Mouse (Mus musculus) midbrain, embryonic 13.5 days (tissue): ENCODE data around the gene Aff1. TPM values are rescaled to one million over a fixed set of nuclear protein-coding genes. Genes with fewer than 3 reads are reported as not detected.

Experiments used
- ATAC-seq: fragments of 200-750 bp; cut with Nextera tagmentation; 2 replicates; pipeline ENCODE4 v1.8.0; 2017; ENCODE audit warnings: mild to moderate bottlenecking, moderate TSS enrichment, moderate library complexity
- H3K27ac ChIP-seq: fragments of 300-500 bp; sonication (generic); 2 replicates; pipeline ENCODE4 v1.5.1; 2015; ENCODE audit warnings: inconsistent platforms, mild to moderate bottlenecking, moderate library complexity
- H3K27me3 ChIP-seq: fragments of 300-500 bp; sonication (generic); 2 replicates; pipeline ENCODE4 v1.6.1; 2015; ENCODE audit warnings: mild to moderate bottlenecking, inconsistent platforms
- H3K36me3 ChIP-seq: fragments of 300-500 bp; sonication (generic); 2 replicates; pipeline ENCODE4 v1.6.1; 2015; ENCODE audit warnings: mild to moderate bottlenecking, inconsistent platforms
- H3K4me1 ChIP-seq: fragments of 300-500 bp; sonication (generic); replicated peaks from 2 replicates; pipeline ENCODE4 v1.6.1; 2015; ENCODE audit warnings: inconsistent platforms
- H3K4me2 ChIP-seq: fragments of 300-500 bp; sonication (generic); replicated peaks from 2 replicates; pipeline ENCODE4 v1.6.1; 2015; ENCODE audit warnings: moderate library complexity, mild to moderate bottlenecking, inconsistent platforms
- H3K4me3 ChIP-seq: fragments of 300-500 bp; sonication (generic); replicated peaks from 2 replicates; pipeline ENCODE4 v1.5.1; 2015; ENCODE audit warnings: mild to moderate bottlenecking, inconsistent platforms
- H3K9ac ChIP-seq: fragments of 300-500 bp; sonication (generic); replicated peaks from 2 replicates; pipeline ENCODE4 v1.6.1; 2015; ENCODE audit warnings: mild to moderate bottlenecking, inconsistent platforms
- H3K9me3 ChIP-seq: fragments of 300-500 bp; sonication (generic); 2 replicates; pipeline ENCODE4 v1.6.1; 2016; ENCODE audit warnings: mild to moderate bottlenecking, inconsistent platforms
- WGBS: fragments of 180-500 bp; shearing (Covaris S2); methylation state at CpG from one replicate; pipeline ENCODE4 v1.1.7; 2015; 5-methylcytosine and 5-hydroxymethylcytosine counted together
- polyA plus RNA-seq: library from polyadenylated mRNA; unstranded; fragments of >200 nt; fragmentation: Nextera tagmentation; extraction: Ambion mirVana; gene quantifications from 2 replicates; pipeline ENCODE4 v1.2.1, GENCODE M21; 2015

Gene Aff1
- polyA plus RNA-seq, 1 experiment from 2014 or later: 2.3 TPM

GRCm38 (mm10) chr5:103770447-103771222 is 78.5 kb downstream of the Aff1 start:
- Histone ChIP-seq H3K36me3 (no peaks in the 10 kb centered on the region), H3K9me3 (peaks cover 11% of the 10 kb centered on the region; the same call in 1 of the 2 replicates), H3K4me2 (no peak overlapping the region), H3K27ac (no peak overlapping the region; the same call in 1 of the 2 replicates), H3K4me3 (no peak overlapping the region), H3K4me1 (peaks cover 35% of the 10 kb centered on the region), H3K27me3 (no peaks in the 10 kb centered on the region), H3K9ac (no peak overlapping the region)
- WGBS: 85% methylated on average over 6 of the region's 6 CpGs
- ATAC-seq: no peak

GRCm38 (mm10) chr5:103771380-103771779 is 79.2 kb downstream of the Aff1 start:
- no peak overlapping the region for H3K4me2 ChIP-seq
- WGBS: 37% methylated on average over 6 of the region's 6 CpGs
- H3K4me3 ChIP-seq: no peak overlapping the region
- H3K9ac ChIP-seq: no peak overlapping the region
- 0 out of 2 replicates have a peak, but pooled peaks cover 4% of the 10 kb centered on the region for H3K9me3 ChIP-seq
- no peak overlapping the region; the same call in 1 of the 2 replicates for H3K27ac ChIP-seq
- peaks cover 36% of the 10 kb centered on the region for H3K4me1 ChIP-seq
- ATAC-seq: no peak
- no peaks in the 10 kb centered on the region for H3K27me3 ChIP-seq
- H3K36me3 ChIP-seq: no peaks in the 10 kb centered on the region

GRCm38 (mm10) chr5:103772252-103772651 is 80.1 kb downstream of the Aff1 start:
- H3K36me3 ChIP-seq: no peaks in the 10 kb centered on the region
- H3K4me1 ChIP-seq: peaks cover 41% of the 10 kb centered on the region
- ATAC-seq: no peak
- H3K4me3 ChIP-seq: no peak overlapping the region
- peak overlapping the region; percentile 29 for H3K9ac ChIP-seq
- H3K9me3 ChIP-seq: 0 out of 2 replicates have a peak, but pooled peaks cover 2% of the 10 kb centered on the region
- H3K27ac ChIP-seq: peak overlapping the region; percentile 80
- no peaks in the 10 kb centered on the region; the same call in 1 of the 2 replicates for H3K27me3 ChIP-seq
- 18% methylated on average over 4 of the region's 4 CpGs for WGBS
- H3K4me2 ChIP-seq: peak overlapping the region; percentile 31

GRCm38 (mm10) chr5:103773100-103773552 is 81.0 kb downstream of the Aff1 start:
- no peaks in the 10 kb centered on the region for H3K36me3 ChIP-seq
- H3K4me3 ChIP-seq: no peak overlapping the region
- no peak overlapping the region for H3K9ac ChIP-seq
- H3K9me3 ChIP-seq: 0 out of 2 replicates have a peak, but pooled peaks cover 2% of the 10 kb centered on the region
- H3K4me1 ChIP-seq: peaks cover 50% of the 10 kb centered on the region
- H3K4me2 ChIP-seq: peak overlapping the region; percentile 31
- peak overlapping the region; percentile 80 for H3K27ac ChIP-seq
- H3K27me3 ChIP-seq: no peaks in the 10 kb centered on the region; the same call in 1 of the 2 replicates
- peak; percentile 82 for ATAC-seq
- 2% methylated on average over 5 of the region's 5 CpGs for WGBS

- H3K4me2 ChIP-seq: no peak overlapping the region
- peaks cover 66% of the 10 kb centered on the region for H3K4me1 ChIP-seq
- no peak overlapping the region for H3K9ac ChIP-seq
- no peaks in the 10 kb centered on the region for H3K36me3 ChIP-seq
- no peak for ATAC-seq
- no peak overlapping the region for H3K27ac ChIP-seq
- 0 out of 2 replicates have a peak, but pooled peaks cover 2% of the 10 kb centered on the region for H3K9me3 ChIP-seq
- 79% methylated on average over 11 of the region's 11 CpGs for WGBS
- no peaks in the 10 kb centered on the region; the same call in 1 of the 2 replicates for H3K27me3 ChIP-seq
- H3K4me3 ChIP-seq: no peak overlapping the region
Observed at GRCm38 (mm10) chr5:103774703-103775333, 82.6 kb downstream of the Aff1 start.

- Histone ChIP-seq H3K27me3 (no peaks in the 10 kb centered on the region; the same call in 1 of the 2 replicates), H3K4me2 (no peak overlapping the region), H3K27ac (no peak overlapping the region), H3K9ac (no peak overlapping the region), H3K36me3 (no peaks in the 10 kb centered on the region), H3K9me3 (0 out of 2 replicates have a peak, but pooled peaks cover 2% of the 10 kb centered on the region), H3K4me1 (peaks cover 71% of the 10 kb centered on the region), H3K4me3 (no peak overlapping the region)
- ATAC-seq: no peak
- WGBS: 87% methylated on average over 13 of the region's 13 CpGs
Observed at GRCm38 (mm10) chr5:103775429-103775828, 83.3 kb downstream of the Aff1 start.

- Histone ChIP-seq H3K4me2 (no peak overlapping the region), H3K9ac (no peak overlapping the region), H3K27ac (no peak overlapping the region), H3K4me3 (no peak overlapping the region), H3K27me3 (no peaks in the 10 kb centered on the region; the same call in 1 of the 2 replicates), H3K36me3 (no peaks in the 10 kb centered on the region), H3K4me1 (peaks cover 75% of the 10 kb centered on the region), H3K9me3 (no peaks in the 10 kb centered on the region)
- WGBS: 68% methylated on average over 4 of the region's 4 CpGs
- no peak for ATAC-seq
Observed at GRCm38 (mm10) chr5:103776842-103777241, 84.7 kb downstream of the Aff1 start.

- Histone ChIP-seq H3K36me3 (no peaks in the 10 kb centered on the region), H3K27me3 (no peaks in the 10 kb centered on the region; the same call in 1 of the 2 replicates), H3K4me3 (no peak overlapping the region), H3K4me1 (peaks cover 69% of the 10 kb centered on the region), H3K9me3 (no peaks in the 10 kb centered on the region), H3K9ac (no peak overlapping the region), H3K27ac (peak overlapping the region; percentile 40; the same call in 1 of the 2 replicates), H3K4me2 (peak overlapping the region; percentile 56; the same call in 1 of the 2 replicates)
- 50% methylated on average over 4 of the region's 4 CpGs for WGBS
- no peak for ATAC-seq
Observed at GRCm38 (mm10) chr5:103777446-103777845, 85.3 kb downstream of the Aff1 start.

GRCm38 (mm10) chr5:103778314-103779117 is 86.3 kb downstream of the Aff1 start:
- peak overlapping the region; percentile 29 for H3K4me3 ChIP-seq
- H3K9me3 ChIP-seq: no peaks in the 10 kb centered on the region
- H3K27ac ChIP-seq: peak overlapping the region; percentile 75
- no peaks in the 10 kb centered on the region; the same call in 1 of the 2 replicates for H3K27me3 ChIP-seq
- 2% methylated on average over 17 of the region's 17 CpGs for WGBS
- no peaks in the 10 kb centered on the region for H3K36me3 ChIP-seq
- ATAC-seq: peak; percentile 91
- H3K4me1 ChIP-seq: peaks cover 58% of the 10 kb centered on the region
- H3K9ac ChIP-seq: peak overlapping the region; percentile 53; the same call in 1 of the 2 replicates
- peak overlapping the region; percentile 56 for H3K4me2 ChIP-seq

GRCm38 (mm10) chr5:103779836-103780235 is 87.7 kb downstream of the Aff1 start:
- H3K4me1 ChIP-seq: peaks cover 52% of the 10 kb centered on the region
- H3K9me3 ChIP-seq: no peaks in the 10 kb centered on the region
- H3K4me3 ChIP-seq: no peak overlapping the region
- WGBS: 15% methylated on average over 10 of the region's 10 CpGs
- H3K27me3 ChIP-seq: no peaks in the 10 kb centered on the region; the same call in 1 of the 2 replicates
- H3K9ac ChIP-seq: no peak overlapping the region
- ATAC-seq: no peak
- peaks cover 6% of the 10 kb centered on the region; the same call in 1 of the 2 replicates for H3K36me3 ChIP-seq
- no peak overlapping the region for H3K27ac ChIP-seq
- no peak overlapping the region for H3K4me2 ChIP-seq

- Histone ChIP-seq H3K9me3 (no peaks in the 10 kb centered on the region), H3K27me3 (no peaks in the 10 kb centered on the region; the same call in 1 of the 2 replicates), H3K4me3 (no peak overlapping the region), H3K36me3 (peaks cover 6% of the 10 kb centered on the region; the same call in 1 of the 2 replicates), H3K27ac (no peak overlapping the region), H3K4me2 (no peak overlapping the region), H3K4me1 (peaks cover 48% of the 10 kb centered on the region), H3K9ac (no peak overlapping the region)
- no peak for ATAC-seq
- 28% methylated on average over 6 of the region's 6 CpGs for WGBS
Observed at GRCm38 (mm10) chr5:103780266-103780665, 88.1 kb downstream of the Aff1 start.
